Mouse (Mus musculus): ENCODE measurements at regions not wholly inside any gene's neighbourhood (a gene's known extent, or its start where the extent isn't known, plus 50 kb on each side); places are given as distances from the start of the nearest gene placed in this dataset.
A peak's percentile ranks its signal among the peaks of the same experiment; 100 is the strongest.

- peak; percentile 88 for DNase-seq (ENCODE audit: low read depth, low spot score)
These were observed 1385.4 kb upstream of the 1700008P02Rik start for GRCm38 (mm10) chr3:8005684-8006083.

- DNase-seq (ENCODE audit: low read depth, low spot score): no peak
These were observed 1384.0 kb upstream of the 1700008P02Rik start for GRCm38 (mm10) chr3:8004271-8004670.

GRCm38 (mm10) chr3:8001027-8001426, 1380.8 kb upstream of the 1700008P02Rik start:
- DNase-seq (ENCODE audit: low read depth, low spot score): peak; percentile 86

GRCm38 (mm10) chr3:7992322-7992721, 1372.1 kb upstream of the 1700008P02Rik start:
- DNase-seq (ENCODE audit: low read depth, low spot score): no peak

GRCm38 (mm10) chr3:7973287-7973686, 1353.0 kb upstream of the 1700008P02Rik start:
- no peak for DNase-seq (ENCODE audit: low read depth, low spot score)

- no peak for DNase-seq (ENCODE audit: low read depth, low spot score)
These were observed 1333.7 kb upstream of the 1700008P02Rik start for GRCm38 (mm10) chr3:7953911-7954310.

GRCm38 (mm10) chr3:7943646-7944381, 1323.6 kb upstream of the 1700008P02Rik start:
- DNase-seq (ENCODE audit: low read depth, low spot score): no peak

Measured in ZHBTc4 (cell line).